Mouse (Mus musculus): ENCODE measurements around the gene Nudt21. TPM values are rescaled to one million over a fixed set of nuclear protein-coding genes. Genes with fewer than 3 reads are reported as not detected.

Nudt21 gene
- polyA plus RNA-seq, 1 experiment from 2014 or later = 104 TPM

DNA sequence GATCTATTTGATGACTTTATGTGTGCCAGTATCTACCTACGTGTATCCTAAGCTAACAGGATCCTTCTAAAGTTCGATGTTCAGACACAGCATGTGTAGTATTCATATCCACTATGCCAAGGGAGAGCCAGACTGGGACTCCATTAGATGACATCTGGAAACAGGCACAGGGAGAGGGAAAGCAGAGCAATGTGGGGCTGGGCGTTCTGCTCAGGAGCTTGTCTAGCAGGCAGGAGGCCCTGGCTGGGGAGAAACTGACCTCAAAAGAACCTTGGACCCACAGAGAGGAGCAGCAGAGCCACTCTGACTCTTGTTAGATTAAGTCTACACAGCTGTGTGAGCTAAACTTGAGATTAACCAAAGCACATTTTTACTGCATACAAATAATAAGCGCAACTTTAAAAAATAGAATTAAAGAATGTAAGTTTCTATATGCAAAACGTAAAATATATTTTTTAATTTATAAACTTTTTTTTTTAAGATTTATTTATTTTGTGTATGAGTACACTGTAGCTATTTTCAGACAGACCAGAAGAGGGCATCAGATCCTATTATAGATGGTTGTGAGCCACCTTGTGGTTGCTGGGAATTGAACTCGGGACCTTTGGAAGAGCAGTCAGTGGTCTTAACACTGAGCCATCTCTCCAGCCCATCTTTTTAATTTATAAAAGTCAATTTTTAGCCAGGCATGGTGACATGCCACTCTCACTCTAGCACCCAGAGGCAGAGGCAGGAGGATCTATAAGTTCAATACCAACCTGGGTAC lies 60.2 kb downstream of the Nudt21 start:
- ATAC-seq (ENCODE audit: low read depth) = no peak
- 90% methylated on average over 6 of the region's 6 CpGs for WGBS
- H3K27ac ChIP-seq (ENCODE audit: low read length) = no peak overlapping the region
- no peaks in the 10 kb centered on the region for H3K9me3 ChIP-seq (ENCODE audit: control insufficient read depth, low read length)
- peaks cover 54% of the 10 kb centered on the region for H3K36me3 ChIP-seq (ENCODE audit: control insufficient read depth, insufficient read depth, low read length)
- H3K4me3 ChIP-seq (ENCODE audit: low read length) = no peak overlapping the region
- no peaks in the 10 kb centered on the region for H3K27me3 ChIP-seq (ENCODE audit: control insufficient read depth, insufficient read depth, low read depth, low read length)
- no peak overlapping the region for H3K9ac ChIP-seq (ENCODE audit: low read length)
- no peak overlapping the region for H3K4me2 ChIP-seq (ENCODE audit: low read depth, low read length)
- H3K4me1 ChIP-seq (replicated peaks; ENCODE audit: control insufficient read depth, insufficient read depth, low read length) = no peaks in the 10 kb centered on the region

DNA sequence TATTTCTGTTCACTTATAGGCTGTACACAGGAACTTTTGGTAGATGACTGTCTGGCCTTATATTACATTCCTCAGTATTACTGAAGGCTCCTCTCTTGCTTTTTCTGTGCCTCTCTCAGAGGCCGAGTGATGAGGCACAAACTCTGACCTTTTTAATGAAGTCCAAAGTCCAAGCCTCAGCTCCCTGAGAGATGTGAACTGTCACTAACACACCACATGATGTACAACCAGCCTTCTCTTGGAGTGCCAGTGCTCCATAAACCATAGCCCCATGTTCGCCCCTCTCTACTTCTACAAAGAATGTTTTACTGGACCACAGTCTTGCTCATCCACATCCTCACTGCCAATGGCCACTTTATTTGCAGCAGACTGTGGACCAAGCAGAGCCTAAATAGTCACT lies 61.5 kb downstream of the Nudt21 start:
- Histone ChIP-seq H3K9me3 (ENCODE audit: control insufficient read depth, low read length) (no peaks in the 10 kb centered on the region), H3K9ac (ENCODE audit: low read length) (no peak overlapping the region), H3K4me3 (ENCODE audit: low read length) (no peak overlapping the region), H3K36me3 (ENCODE audit: control insufficient read depth, insufficient read depth, low read length) (peaks cover 49% of the 10 kb centered on the region), H3K4me1 (replicated peaks; ENCODE audit: control insufficient read depth, insufficient read depth, low read length) (no peaks in the 10 kb centered on the region), H3K27me3 (ENCODE audit: control insufficient read depth, insufficient read depth, low read depth, low read length) (no peaks in the 10 kb centered on the region), H3K27ac (ENCODE audit: low read length) (no peak overlapping the region), H3K4me2 (ENCODE audit: low read depth, low read length) (no peak overlapping the region)
- ATAC-seq (ENCODE audit: low read depth) = no peak
- WGBS = 84% methylated on average over 2 of the region's 2 CpGs

DNA sequence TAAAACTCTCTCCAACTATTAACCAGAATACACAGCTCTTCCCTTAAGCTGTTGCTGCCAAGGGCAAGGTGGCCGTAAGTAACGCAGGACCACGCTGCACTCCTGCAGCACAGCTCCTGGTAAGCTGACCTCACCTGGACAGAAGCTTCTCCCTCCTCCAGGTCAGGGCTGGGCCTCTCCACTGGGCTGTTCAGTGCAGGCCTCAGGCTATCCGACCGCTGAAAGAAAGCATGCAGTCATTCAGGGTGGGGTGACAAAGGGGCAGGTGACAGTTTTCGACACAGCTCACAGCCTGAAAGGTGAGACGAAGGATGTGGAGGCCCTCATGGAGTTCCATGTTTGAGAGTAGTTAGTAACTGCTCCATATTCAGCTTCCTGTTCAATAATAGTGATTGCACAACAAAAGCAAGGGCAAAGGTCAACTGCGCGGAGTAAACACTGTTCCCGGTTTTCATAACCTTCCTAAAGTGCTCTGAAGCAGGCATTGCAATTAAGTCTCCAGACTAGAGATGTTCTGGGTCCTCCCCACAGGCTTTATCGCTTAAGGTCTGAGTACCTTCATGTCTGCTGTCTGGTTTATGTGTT lies 62.1 kb downstream of the Nudt21 start:
- Histone ChIP-seq H3K36me3 (ENCODE audit: control insufficient read depth, insufficient read depth, low read length) (peaks cover 42% of the 10 kb centered on the region), H3K4me3 (ENCODE audit: low read length) (no peak overlapping the region), H3K9ac (ENCODE audit: low read length) (no peak overlapping the region), H3K27me3 (ENCODE audit: control insufficient read depth, insufficient read depth, low read depth, low read length) (no peaks in the 10 kb centered on the region), H3K27ac (ENCODE audit: low read length) (no peak overlapping the region), H3K9me3 (ENCODE audit: control insufficient read depth, low read length) (no peaks in the 10 kb centered on the region), H3K4me2 (ENCODE audit: low read depth, low read length) (no peak overlapping the region), H3K4me1 (replicated peaks; ENCODE audit: control insufficient read depth, insufficient read depth, low read length) (no peaks in the 10 kb centered on the region)
- ATAC-seq (ENCODE audit: low read depth) = no peak
- WGBS = 72% methylated on average over 11 of the region's 11 CpGs

DNA sequence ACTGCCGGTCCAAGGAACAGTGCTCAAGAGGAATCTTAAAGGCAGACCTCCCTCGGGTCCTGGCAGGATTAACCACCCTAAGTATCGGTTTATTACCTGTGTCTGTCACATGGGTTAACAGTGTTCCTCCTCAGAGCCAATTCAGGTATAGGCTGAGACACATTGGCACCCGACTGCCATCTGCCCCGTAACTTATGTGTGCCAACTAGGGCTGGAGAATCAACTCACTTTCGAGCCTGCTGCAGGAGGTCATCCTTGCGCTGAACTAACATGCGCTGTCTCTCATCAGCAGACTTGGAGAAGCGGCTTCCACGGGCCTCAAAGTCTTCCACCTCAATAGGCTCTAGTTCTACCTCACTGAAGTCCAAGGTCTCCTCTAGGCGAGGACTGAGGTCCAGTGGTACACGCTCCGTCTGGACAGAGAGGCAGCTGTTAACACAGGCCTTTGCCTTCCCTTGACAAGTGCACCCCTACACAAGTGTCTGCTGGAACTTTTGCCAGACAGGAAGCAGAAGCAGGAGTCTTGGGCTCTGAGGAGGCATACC lies 62.9 kb downstream of the Nudt21 start:
- 94% methylated on average over 13 of the region's 13 CpGs for WGBS
- no peaks in the 10 kb centered on the region for H3K27me3 ChIP-seq (ENCODE audit: control insufficient read depth, insufficient read depth, low read depth, low read length)
- no peak overlapping the region for H3K4me3 ChIP-seq (ENCODE audit: low read length)
- H3K4me1 ChIP-seq (replicated peaks; ENCODE audit: control insufficient read depth, insufficient read depth, low read length) = no peaks in the 10 kb centered on the region
- peaks cover 40% of the 10 kb centered on the region for H3K36me3 ChIP-seq (ENCODE audit: control insufficient read depth, insufficient read depth, low read length)
- no peak for ATAC-seq (ENCODE audit: low read depth)
- H3K9me3 ChIP-seq (ENCODE audit: control insufficient read depth, low read length) = no peaks in the 10 kb centered on the region
- no peak overlapping the region for H3K27ac ChIP-seq (ENCODE audit: low read length)
- no peak overlapping the region for H3K9ac ChIP-seq (ENCODE audit: low read length)
- no peak overlapping the region for H3K4me2 ChIP-seq (ENCODE audit: low read depth, low read length)

DNA sequence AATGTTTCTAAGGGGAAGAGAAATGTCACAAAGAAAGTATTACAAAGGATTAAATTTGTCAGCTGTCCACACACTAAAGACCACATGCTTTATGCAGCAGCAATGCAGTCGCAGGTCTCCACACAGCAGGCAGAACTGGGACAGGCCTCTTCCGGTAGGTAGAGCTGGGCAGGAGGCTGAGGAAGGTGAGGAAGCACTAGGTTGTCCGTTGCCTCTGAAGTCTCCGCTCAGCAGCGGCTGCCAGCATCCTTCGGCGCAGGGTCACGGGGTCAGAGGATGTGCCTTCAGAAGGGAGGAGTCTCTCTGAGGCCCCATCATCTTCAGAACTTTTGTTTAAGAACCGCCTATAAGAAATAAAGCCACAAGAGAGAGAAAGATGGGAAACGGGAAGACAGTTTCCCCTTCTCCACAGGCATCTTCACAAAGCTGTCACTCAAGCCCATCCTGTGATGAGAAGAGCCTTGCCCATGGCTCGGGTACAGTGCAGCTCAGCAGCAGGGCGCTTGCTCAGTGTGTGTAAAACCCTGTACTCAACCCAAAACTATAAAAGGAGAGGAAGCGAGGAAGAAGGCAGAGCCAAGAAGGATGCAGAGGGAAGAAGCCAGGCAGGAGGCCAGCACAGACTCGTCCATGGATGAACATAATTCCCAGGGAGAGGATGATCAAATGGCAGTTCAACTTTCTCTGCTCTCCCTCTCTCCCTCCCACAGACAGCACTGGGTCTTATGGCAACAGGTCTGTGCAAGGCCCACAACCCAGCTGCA lies 63.7 kb downstream of the Nudt21 start:
- H3K4me3 ChIP-seq (ENCODE audit: low read length) = no peak overlapping the region
- H3K9me3 ChIP-seq (ENCODE audit: control insufficient read depth, low read length) = no peaks in the 10 kb centered on the region
- 84% methylated on average over 14 of the region's 14 CpGs for WGBS
- ATAC-seq (ENCODE audit: low read depth) = no peak
- no peaks in the 10 kb centered on the region for H3K4me1 ChIP-seq (replicated peaks; ENCODE audit: control insufficient read depth, insufficient read depth, low read length)
- H3K4me2 ChIP-seq (ENCODE audit: low read depth, low read length) = no peak overlapping the region
- H3K27ac ChIP-seq (ENCODE audit: low read length) = no peak overlapping the region
- no peaks in the 10 kb centered on the region for H3K27me3 ChIP-seq (ENCODE audit: control insufficient read depth, insufficient read depth, low read depth, low read length)
- peaks cover 35% of the 10 kb centered on the region for H3K36me3 ChIP-seq (ENCODE audit: control insufficient read depth, insufficient read depth, low read length)
- H3K9ac ChIP-seq (ENCODE audit: low read length) = no peak overlapping the region

DNA sequence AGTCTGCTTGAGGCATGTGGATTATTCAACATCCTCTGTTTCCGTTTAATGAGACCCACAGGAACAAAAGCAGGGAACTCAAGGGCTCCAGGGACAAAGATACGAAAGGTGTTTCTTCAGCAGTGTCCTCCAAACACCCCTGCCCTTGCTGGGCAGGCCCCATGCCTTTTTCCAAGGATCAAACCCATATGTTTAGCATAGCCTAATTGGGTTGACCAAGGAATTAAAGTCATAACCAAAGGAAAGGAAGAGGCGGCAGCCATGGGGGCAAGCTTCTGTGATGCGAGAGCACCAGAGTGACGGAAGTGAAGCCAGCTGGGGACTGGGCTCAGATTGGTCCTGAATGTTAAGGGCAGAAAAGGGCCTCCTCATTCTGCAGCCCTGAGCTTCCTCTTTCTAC lies 64.6 kb downstream of the Nudt21 start:
- no peak for ATAC-seq (ENCODE audit: low read depth)
- 88% methylated on average over 5 of the region's 5 CpGs for WGBS
- Histone ChIP-seq H3K4me3 (ENCODE audit: low read length) (no peak overlapping the region), H3K9ac (ENCODE audit: low read length) (no peak overlapping the region), H3K36me3 (ENCODE audit: control insufficient read depth, insufficient read depth, low read length) (peaks cover 30% of the 10 kb centered on the region), H3K4me1 (replicated peaks; ENCODE audit: control insufficient read depth, insufficient read depth, low read length) (no peaks in the 10 kb centered on the region), H3K27ac (ENCODE audit: low read length) (no peak overlapping the region), H3K9me3 (ENCODE audit: control insufficient read depth, low read length) (no peaks in the 10 kb centered on the region), H3K27me3 (ENCODE audit: control insufficient read depth, insufficient read depth, low read depth, low read length) (no peaks in the 10 kb centered on the region), H3K4me2 (ENCODE audit: low read depth, low read length) (no peak overlapping the region)

DNA sequence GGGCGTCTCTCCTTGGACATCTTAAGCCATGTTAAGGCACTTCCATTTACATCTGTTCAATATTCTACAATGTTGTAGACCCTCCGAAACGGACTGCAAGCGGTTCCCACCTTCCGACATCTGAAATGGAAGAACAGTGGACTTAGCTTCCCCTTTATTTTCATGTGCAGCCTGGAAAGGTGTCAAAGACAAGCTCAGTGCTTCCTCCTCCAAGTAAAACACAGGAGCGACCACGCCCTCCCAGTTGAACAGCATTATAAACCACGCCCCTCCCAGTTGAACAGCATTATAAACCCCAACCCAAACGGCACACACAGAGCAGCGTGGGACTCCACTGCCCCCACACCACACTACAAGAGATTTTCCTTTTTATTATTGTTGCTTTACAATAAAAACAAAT lies 65.4 kb downstream of the Nudt21 start:
- H3K4me1 ChIP-seq (replicated peaks; ENCODE audit: control insufficient read depth, insufficient read depth, low read length) = no peaks in the 10 kb centered on the region
- no peak overlapping the region for H3K9ac ChIP-seq (ENCODE audit: low read length)
- no peak overlapping the region for H3K4me2 ChIP-seq (ENCODE audit: low read depth, low read length)
- H3K9me3 ChIP-seq (ENCODE audit: control insufficient read depth, low read length) = no peaks in the 10 kb centered on the region
- H3K36me3 ChIP-seq (ENCODE audit: control insufficient read depth, insufficient read depth, low read length) = peaks cover 25% of the 10 kb centered on the region
- 89% methylated on average over 10 of the region's 10 CpGs for WGBS
- no peak overlapping the region for H3K4me3 ChIP-seq (ENCODE audit: low read length)
- H3K27ac ChIP-seq (ENCODE audit: low read length) = no peak overlapping the region
- no peaks in the 10 kb centered on the region for H3K27me3 ChIP-seq (ENCODE audit: control insufficient read depth, insufficient read depth, low read depth, low read length)
- ATAC-seq (ENCODE audit: low read depth) = no peak

DNA sequence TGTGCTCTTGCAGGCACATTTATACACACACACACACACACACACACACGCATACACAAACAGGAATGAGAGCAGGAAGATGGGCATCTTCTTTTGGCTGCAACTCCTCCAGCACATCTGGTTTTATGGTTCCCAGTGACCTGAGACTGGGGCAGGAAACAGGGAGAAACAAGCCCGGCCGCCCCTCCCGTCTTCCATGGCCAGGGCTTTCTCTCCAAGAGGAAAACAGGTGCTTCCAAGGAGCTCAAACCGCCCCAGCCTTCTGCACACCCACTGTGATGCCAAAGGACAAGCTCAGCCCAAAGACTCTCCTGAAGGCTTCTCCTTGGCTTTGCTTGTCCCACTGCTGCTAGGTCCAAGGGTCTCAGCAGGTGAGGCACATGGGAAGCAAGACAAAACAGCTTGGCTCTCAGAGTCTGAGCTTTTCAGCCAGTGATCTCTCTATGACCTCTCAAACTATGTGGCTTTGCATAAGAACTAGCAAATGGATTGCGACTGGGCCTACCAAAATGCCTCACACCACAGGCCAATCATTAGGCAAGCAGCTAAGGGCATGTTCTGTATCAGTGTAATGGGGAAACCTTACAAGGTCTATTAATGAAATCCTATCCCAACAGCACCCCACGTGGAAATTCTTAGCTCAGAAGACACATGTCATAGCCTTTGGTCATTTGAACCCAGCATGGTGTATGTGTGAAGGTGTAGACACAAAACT lies 67.0 kb downstream of the Nudt21 start:
- Histone ChIP-seq H3K27ac (ENCODE audit: low read length) (no peak overlapping the region), H3K4me2 (ENCODE audit: low read depth, low read length) (no peak overlapping the region), H3K36me3 (ENCODE audit: control insufficient read depth, insufficient read depth, low read length) (peaks cover 20% of the 10 kb centered on the region), H3K9ac (ENCODE audit: low read length) (no peak overlapping the region), H3K27me3 (ENCODE audit: control insufficient read depth, insufficient read depth, low read depth, low read length) (no peaks in the 10 kb centered on the region), H3K4me1 (replicated peaks; ENCODE audit: control insufficient read depth, insufficient read depth, low read length) (no peaks in the 10 kb centered on the region), H3K4me3 (ENCODE audit: low read length) (no peak overlapping the region), H3K9me3 (ENCODE audit: control insufficient read depth, low read length) (no peaks in the 10 kb centered on the region)
- no peak for ATAC-seq (ENCODE audit: low read depth)
- 64% methylated on average over 7 of the region's 7 CpGs for WGBS

DNA sequence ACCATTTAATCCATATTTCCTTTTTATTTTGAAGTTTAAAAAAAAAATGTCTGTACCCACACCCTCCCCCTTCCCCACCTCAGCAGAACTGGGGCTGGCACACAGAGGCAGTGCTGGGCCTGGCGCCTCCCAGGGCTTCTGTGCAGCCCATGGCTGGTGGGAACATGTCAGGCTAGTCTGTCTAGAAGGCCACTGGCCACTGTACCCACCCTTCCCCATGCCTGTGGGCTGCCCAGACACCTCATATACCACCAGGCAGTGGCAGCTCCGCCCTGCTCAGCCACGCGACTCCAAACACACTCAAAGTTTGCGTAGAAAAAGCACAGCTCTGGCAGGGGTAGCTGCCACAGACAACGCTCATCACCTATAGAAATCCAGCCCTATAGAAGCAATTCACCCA lies 68.5 kb downstream of the Nudt21 start:
- ATAC-seq (ENCODE audit: low read depth) = no peak
- no peaks in the 10 kb centered on the region for H3K9me3 ChIP-seq (ENCODE audit: control insufficient read depth, low read length)
- H3K4me3 ChIP-seq (ENCODE audit: low read length) = no peak overlapping the region
- H3K27ac ChIP-seq (ENCODE audit: low read length) = no peak overlapping the region
- no peaks in the 10 kb centered on the region for H3K4me1 ChIP-seq (replicated peaks; ENCODE audit: control insufficient read depth, insufficient read depth, low read length)
- H3K9ac ChIP-seq (ENCODE audit: low read length) = no peak overlapping the region
- no peaks in the 10 kb centered on the region for H3K27me3 ChIP-seq (ENCODE audit: control insufficient read depth, insufficient read depth, low read depth, low read length)
- no peak overlapping the region for H3K4me2 ChIP-seq (ENCODE audit: low read depth, low read length)
- WGBS = 53% methylated on average over 6 of the region's 6 CpGs
- peaks cover 8% of the 10 kb centered on the region for H3K36me3 ChIP-seq (ENCODE audit: control insufficient read depth, insufficient read depth, low read length)

Data from lung, embryonic 16.5 days (tissue).